Mouse (Mus musculus) right cerebral cortex, postnatal 10 days (tissue): ENCODE results near the gene Tmem199.

Experiments used
- DNase-seq, 2 experiments: peaks; one replicate each; pipeline ENCODE4 v3.0.0; 2021; ENCODE audit warnings: low spot score in 2 of 2

Gene Tmem199

GRCm38 (mm10) chr11:78483639-78484038, 28.3 kb downstream of the Tmem199 start:
- DNase-seq, result no peak

DNA sequence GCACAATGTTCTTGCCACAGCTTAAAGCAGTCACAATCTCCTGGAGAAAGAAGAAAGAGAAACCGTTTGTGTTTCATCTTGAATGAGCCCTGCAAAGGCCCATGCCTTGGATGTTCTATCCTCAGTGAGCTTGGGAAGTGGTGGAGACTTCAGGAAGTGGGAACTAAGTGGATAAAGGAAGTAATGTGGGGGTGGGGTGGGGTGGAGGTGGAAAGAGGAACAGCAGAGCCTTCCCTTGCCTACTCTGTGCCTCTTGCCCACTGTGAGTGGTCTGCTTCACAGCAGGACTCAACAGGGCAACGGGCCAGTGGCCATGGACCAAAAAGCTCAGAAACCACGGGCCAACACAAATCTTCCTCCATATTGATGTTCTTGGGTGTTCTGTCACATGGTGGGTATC, 36.7 kb downstream of the Tmem199 start:
- no peak for DNase-seq

DNA sequence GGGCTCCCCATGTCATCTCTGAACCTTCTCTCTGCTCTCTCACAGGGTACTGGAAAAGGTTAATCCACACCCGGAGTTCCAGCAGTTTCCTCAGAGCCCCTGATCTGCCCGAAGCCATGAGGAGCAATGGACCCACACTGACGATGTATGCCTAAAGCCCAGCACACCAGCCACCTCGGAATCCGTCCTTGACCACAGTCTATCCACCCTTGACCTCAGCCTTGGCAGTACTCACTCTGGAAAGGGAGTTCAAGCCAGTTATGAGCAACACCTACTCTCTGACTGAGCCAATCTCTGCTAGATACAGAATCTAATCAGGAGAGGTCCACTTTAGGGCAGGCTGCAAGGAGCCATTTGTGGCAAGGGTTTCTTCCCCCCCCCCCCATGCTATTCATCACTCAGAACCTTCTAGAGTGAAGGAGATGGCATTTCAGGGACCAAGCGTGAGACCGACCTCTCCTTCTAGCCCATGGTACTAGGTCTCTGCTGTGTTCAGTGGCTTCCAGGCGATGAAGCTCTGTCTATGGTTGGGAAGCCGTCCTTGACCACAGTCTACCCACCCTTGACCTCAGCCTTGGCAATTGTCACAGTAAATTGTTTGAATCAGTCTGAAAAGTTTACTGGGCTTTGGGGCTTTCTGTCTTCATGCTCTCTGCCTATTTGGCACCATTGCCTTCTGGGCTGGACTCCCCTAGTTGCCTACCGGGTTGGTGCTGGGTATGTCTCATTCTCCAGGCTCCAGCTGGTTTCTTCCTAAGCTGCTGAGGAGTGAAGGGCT, 40.5 kb downstream of the Tmem199 start:
- DNase-seq, result no peak

GRCm38 (mm10) chr11:78467932-78468331, 44.0 kb downstream of the Tmem199 start:
- DNase-seq, result no peak

DNA sequence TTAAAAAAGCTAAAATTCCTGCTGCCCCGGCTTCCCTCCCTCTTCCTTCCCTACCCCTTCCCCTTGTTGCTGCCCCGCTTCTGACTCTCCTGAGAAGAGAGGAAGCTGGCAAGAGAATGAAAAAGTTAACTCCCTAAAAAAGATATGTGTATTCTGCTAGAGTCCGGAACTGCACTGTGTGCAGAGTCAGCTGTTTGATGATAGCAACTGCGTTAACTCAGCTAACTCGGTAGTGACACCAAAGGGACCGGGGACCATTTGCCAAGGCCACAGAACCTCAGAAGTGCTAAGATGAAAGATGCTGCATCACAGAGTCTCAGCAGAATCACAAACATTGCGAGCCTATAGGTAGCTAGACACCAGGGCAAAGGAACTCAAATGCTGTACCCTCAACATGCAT, 44.5 kb downstream of the Tmem199 start:
- no peak for DNase-seq

DNA sequence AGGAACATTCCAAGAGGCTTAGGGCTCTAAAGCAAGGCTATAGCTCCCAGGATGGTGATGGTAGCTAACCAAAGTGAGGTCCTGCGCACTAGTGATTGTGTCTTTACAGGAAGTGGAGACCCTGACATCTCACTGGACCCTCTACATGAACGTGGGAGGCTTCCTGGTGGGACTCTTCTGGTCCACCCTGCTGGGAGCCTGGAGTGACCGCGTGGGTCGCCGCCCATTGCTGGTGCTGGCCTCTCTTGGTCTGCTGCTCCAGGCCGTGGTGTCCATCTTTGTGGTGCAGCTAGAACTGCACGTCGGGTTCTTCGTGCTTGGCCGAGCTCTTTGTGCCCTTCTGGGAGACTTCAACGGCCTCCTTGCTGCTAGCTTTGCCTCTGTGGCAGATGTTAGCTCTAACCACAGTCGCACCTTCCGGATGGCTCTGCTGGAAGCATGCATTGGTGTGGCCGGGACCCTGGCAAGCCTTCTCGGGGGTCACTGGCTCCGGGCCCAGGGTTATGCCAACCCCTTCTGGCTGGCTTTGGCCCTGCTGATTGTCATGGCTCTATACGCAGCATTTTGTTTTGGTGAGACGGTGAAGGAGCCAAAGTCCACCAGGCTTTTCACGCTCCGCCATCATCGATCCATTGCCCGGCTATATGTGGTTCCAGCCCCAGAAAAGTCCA, 45.6 kb downstream of the Tmem199 start:
- DNase-seq, result no peak

DNA sequence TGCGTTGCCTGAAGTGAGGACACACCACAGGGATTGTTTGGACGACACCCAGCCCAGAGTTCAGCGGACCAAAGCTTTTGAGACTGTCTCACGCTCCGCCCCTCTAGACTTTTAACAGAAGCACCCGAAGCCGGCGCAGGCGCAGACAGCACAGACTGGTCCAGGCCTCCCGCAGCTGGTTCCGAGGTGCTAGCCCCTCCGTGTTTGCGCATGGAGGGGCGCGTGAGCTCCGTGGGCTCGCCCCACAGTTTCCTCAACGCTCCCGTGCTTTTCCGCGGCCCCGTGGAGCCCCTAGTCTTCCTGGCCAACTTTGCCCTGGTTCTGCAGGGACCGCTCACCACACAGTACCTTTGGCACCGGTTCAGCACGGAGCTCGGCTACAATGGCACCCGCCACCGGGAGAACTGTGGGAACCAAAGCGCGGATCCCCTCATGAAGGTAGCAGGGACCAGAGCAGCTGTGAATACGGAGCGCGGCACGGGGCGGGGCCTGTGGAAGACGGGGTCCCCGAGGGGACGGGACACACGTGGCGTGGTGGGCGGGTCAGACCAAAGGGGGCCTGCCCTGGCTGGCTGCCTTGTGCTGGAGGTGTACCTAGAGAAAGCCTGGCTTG, 46.3 kb downstream of the Tmem199 start, which contains the start of gene Slc46a1:
TSS of gene Slc46a1 (plus strand) at position 130 of the 613 bp plus-strand sequence.
- peak; percentile 90 to 91 for DNase-seq

- DNase-seq, result no peak
Measured at GRCm38 (mm10) chr11:78465116-78465515, 46.9 kb downstream of the Tmem199 start.

- no peak for DNase-seq
Measured at GRCm38 (mm10) chr11:78463286-78464036, 48.5 kb downstream of the Tmem199 start.

- no peak for DNase-seq
Measured at GRCm38 (mm10) chr11:78462669-78463068, 49.3 kb downstream of the Tmem199 start.

- DNase-seq, result no peak
Measured at GRCm38 (mm10) chr11:78461894-78462293, 50.1 kb downstream of the Tmem199 start.

- no peak for DNase-seq
Measured at GRCm38 (mm10) chr11:78458740-78459139, 53.2 kb downstream of the Tmem199 start.
